Mouse (Mus musculus): ENCODE data around the gene Gm28047.
A peak's percentile ranks its signal among the peaks of the same experiment; 100 is the strongest.

Gene Gm28047

DNA sequence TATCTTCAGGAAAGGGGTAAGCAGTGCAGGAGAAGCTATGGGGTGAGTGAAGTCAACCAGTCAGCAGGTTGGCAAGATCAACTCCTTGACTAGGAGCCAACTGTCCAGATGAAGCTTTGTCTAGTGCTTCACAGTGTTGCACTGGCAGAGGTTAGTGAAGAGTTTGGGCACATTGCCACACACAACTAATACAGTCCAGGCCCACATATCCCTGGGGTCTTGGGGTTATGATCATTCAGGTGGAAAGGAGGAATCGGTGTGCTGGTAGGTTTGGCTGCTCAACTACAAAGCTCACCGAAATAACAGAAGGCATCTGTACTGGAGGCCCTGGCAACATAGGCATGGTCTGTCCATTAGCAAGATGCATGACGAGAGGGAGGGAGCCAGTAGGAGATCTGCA lies 77.4 kb downstream of the Gm28047 start:
- no peak for DNase-seq (ENCODE audit: low spot score)

- peak; percentile 69 for DNase-seq (ENCODE audit: low spot score)
Observed at GRCm38 (mm10) chr15:102546677-102547427, 78.0 kb downstream of the Gm28047 start.

- DNase-seq (ENCODE audit: low spot score): no peak
Observed at GRCm38 (mm10) chr15:102546246-102546645, 78.6 kb downstream of the Gm28047 start.

- no peak for DNase-seq (ENCODE audit: low spot score)
Observed at GRCm38 (mm10) chr15:102544801-102545200, 80.1 kb downstream of the Gm28047 start.

DNA sequence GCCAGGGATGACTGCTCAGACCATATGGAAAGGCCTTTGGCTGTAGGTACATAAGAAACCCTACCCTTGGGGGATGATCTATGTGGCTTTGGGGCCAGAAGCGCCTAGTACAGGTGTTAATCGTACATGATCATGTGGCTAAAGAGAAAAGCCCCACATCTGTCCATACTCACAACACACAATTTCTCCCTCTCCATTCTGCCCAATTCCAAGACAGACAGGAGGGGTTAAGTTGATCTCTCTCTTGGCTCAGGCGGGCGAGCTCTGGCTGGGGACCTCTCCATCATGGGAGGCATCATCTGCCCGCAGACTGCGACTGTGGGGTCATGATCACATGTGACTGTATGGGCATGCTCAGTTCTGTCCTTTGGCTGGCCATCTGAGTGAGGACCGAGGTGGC lies 90.9 kb downstream of the Gm28047 start:
- no peak for DNase-seq (ENCODE audit: low spot score)

GRCm38 (mm10) chr15:102532106-102532900 lies 92.6 kb downstream of the Gm28047 start:
- no peak for DNase-seq (ENCODE audit: low spot score)

DNA sequence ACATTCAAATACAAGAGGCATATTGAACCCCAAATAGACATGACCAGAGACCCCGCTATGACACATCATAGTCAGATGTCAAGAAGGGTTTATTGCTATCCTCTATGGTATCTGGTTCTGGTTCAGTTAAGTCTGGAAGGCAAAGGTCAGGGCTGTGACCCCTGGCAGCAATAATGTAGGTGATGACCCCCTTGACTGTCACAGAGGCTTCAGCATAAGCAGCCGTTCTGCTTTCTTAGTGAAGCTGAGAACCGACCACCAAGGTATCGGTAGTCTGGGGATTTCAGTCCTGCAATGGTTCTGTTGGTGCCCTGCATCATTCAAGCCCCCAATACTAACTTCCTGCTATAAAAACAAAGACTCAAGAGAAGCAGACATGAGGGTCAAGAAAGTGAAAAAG lies 93.3 kb downstream of the Gm28047 start:
- DNase-seq (ENCODE audit: low spot score): no peak

DNA sequence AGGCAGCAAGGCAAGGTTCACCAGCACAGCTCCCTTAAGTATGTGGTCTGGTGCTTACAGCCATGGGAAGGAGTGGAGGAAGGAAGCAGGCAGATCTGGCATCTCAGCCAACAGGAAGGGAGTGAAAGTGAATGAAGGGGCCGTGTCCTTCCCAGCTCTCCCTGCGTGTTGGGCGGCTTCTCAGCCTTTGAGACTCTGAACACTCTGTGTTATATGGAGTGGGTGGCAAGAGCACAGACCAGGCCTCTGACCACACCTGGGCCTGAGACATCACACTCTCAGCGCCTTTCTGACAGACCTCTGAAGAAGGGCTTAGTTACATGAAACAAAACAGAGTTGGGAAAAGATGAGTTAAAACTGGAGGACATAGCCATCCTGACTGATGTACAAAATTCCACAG lies 94.3 kb downstream of the Gm28047 start:
- no peak for DNase-seq (ENCODE audit: low spot score)

DNA sequence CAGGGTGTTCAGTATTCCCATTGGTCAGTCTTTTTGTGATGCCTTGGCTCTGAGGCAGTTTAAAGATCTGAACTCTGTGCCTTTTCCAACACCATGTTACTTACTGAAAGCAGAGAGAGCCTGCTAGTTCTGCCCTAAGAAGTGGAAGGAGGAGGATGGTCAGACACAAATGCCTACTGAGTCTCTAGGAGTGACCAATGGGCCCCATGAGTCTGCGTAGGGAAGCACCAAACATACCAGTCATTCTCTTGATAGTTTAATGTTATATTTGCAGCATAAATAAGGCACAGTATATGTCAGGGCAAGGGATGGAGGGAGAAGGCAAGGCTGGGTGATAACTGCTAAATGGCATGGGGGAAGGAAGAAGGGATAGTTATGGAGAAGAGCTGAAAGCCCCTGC lies 96.5 kb downstream of the Gm28047 start:
- DNase-seq (ENCODE audit: low spot score): no peak

GRCm38 (mm10) chr15:102527936-102528335 lies 96.9 kb downstream of the Gm28047 start:
- DNase-seq (ENCODE audit: low spot score): no peak

- no peak for DNase-seq (ENCODE audit: low spot score)
Observed at GRCm38 (mm10) chr15:102526111-102527002, 98.5 kb downstream of the Gm28047 start.

DNA sequence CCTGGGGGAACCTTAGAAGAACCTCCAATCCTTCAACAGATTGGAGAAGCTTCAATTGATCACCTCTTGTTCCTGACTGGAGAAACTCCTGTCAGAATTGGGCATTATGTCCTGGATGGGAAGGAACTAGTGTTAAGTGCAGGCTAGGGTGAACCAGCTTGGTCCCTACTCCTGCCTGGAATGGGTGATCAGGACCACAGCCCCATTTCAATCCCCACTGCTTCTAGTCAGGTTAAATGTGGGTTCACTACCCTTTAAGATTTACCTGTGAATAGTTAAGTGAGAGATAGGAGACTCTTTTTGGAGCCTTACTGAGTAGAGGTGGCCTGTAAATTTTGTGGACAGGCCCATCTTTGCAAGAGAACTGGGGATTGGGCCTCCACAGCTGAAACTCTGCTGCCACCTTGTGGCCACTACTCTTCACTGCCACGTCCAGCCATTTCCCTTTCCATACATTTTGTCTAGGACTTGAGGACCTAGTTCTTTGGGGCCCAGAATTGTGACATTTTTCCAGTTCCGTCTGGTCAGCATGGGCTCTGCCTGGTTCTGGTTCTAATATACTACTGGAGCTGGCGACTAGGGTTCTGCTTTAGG lies 99.9 kb downstream of the Gm28047 start, which contains the start of gene Npff:
TSS of gene Npff (minus strand) at position 51 of the 594 bp plus-strand sequence.
- DNase-seq (ENCODE audit: low spot score): peak; percentile 73

DNA sequence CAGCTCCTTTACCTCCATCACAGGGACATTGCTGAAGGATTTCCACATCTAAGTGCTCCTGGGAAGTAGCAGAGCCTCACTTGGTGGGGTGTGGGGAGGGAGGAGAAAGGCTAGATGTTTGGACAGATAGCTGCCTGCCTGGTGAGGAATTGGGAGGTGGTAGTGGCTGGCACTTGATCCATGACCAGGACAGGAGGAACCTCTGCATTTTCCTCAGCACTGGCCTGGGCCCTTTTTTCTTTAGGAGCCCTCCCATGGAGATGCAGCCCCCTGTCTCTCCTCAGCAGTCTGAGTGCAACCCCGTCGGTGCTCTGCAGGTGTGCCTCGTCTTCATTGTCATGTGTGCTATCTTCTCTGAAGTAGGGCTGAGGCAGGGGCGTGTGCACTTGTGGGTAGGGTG lies 103.4 kb downstream of the Gm28047 start:
- DNase-seq (ENCODE audit: low spot score): no peak

DNA sequence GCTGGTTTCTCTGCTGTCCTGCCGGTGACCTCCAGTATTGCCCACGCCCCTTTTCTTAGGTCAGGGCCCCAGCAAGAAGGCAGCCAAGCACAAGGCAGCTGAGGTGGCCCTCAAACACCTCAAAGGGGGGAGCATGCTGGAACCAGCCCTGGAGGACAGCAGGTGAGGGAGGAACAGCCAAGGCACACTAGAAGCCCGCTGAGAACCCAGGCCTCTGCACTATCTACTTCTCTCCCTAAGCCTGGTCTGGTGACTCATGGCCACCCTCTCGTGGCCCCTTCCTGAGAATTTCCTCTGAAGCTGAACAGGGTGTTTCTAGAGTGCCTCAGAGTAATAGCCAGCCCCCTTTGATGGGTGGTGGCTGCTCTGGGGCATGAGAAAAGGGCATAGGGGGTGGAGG lies 104.5 kb downstream of the Gm28047 start:
- DNase-seq (ENCODE audit: low spot score): no peak

GRCm38 (mm10) chr15:102519211-102520141 lies 105.4 kb downstream of the Gm28047 start:
- no peak for DNase-seq (ENCODE audit: low spot score)

DNA sequence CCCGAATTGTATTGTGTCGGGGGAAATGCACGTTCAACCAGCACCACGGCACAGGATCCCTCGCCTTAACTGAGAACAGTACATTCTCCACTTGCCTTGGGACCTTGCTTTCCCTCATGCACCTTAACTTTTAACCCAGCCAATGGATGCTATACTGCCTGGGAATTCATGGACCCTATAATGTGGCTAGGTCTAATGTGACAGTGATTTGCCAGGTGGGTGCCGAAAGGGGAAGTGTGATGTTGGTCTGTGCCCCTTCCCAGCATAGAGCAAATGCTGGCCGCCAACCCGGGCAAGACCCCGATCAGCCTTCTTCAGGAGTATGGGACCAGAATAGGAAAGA lies 106.0 kb downstream of the Gm28047 start:
- DNase-seq (ENCODE audit: low spot score): no peak

DNA sequence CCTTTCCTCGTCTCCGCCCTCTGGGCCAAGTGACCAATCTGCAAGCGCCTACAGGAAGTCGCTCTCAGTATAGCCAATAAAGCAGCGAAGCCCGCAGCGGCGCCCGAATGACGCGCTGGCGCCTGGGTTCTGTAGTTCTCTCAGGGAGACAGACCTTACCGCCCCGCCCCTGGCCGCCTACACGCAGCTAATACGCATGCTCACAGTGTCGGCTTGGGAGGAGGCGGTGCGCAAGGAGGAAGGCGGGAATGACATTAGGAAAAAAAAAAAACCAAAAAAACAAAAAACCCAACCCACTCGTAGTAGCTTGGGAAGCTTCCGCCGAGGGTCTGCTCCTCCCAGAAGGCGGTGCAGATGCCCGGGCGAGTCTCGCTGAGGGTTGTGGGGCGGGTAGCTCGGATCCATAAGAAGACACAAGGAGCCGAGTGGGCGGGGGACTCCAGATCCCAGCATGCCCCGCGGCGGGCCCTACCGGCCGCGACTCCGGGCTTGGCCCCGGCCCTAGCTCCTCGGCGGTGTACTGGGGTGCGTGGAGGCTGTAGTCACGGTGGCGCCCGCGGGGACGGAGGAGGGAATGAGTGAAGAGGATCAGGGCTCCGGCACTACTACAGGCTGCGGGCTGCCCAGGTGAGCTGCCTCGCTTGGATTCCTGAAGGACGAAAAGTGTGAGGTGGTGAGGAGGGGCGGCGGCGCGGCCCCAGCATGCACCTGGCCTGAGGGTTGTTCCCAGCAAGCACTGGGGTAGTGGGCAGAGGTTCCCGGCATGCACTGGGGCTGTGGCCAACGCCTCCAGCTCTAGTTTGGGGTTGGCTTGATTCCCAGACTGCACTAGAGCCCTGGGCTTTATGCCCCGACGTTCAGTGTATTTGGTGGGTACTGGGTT lies 106.7 kb downstream of the Gm28047 start, which contains the start of gene Tarbp2:
TSS of gene Tarbp2 (plus strand) at position 217 of the 883 bp plus-strand sequence.
- DNase-seq (ENCODE audit: low spot score): peak; percentile 100

DNA sequence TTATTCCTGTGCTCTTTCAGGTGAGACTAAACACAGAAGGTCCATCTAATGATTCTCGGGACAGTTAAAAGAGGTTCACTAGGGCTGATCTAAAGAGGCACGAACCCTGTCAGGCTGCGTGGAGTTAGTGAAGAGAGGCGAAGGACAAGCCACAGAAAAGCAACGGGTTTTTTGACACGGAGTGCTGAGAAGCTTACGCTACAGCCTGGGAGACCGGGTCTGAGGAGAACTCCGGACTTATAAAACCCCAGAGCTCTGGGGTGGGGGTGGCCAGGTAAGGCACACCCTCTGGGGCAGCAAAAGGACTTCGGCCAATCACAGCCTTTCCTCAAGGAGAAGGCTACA lies 107.3 kb downstream of the Gm28047 start:
- no peak for DNase-seq (ENCODE audit: low spot score)

- DNase-seq (ENCODE audit: low spot score): peak; percentile 56
Observed at GRCm38 (mm10) chr15:102516728-102517404, 108.0 kb downstream of the Gm28047 start, which contains the start of gene Map3k12. Map3k12 (minus strand) TSS chr15:102517064.
